Mouse (Mus musculus): ENCODE results near the gene Txlna. TPM values are rescaled to one million over a fixed set of nuclear protein-coding genes. Genes with fewer than 3 reads are reported as not detected.

The Txlna gene
- polyA plus RNA-seq, 1 experiment from 2014 or later, result 90.7 TPM

- Histone ChIP-seq H3K27me3 (no peaks in the 10 kb centered on the region), H3K4me2 (peak within 1 kb of the TSS; percentile 85), H3K9me3 (no peaks in the 10 kb centered on the region), H3K4me3 (peak within 1 kb of the TSS; percentile 69), H3K9ac (peak within 1 kb of the TSS; percentile 85), H3K36me3 (peaks cover 44% of the 10 kb centered on the region), H3K4me1 (peaks cover 34% of the 10 kb centered on the region), H3K27ac (peak within 1 kb of the TSS; percentile 93)
- no peak for ATAC-seq (ENCODE audit: insufficient number of reproducible peaks, insufficient read depth, low FRiP score, low TSS enrichment, low read depth)
- 1% methylated on average over 10 of the region's 10 CpGs for WGBS
These were observed 17.2 kb downstream of the Txlna start, which contains the start of gene Ccdc28b for GRCm38 (mm10) chr4:129623681-129624091. Ccdc28b (minus strand) TSS chr4:129623947.

GRCm38 (mm10) chr4:129622803-129623535 is 17.9 kb downstream of the Txlna start:
- Histone ChIP-seq H3K9ac (peak overlapping the region; percentile 85), H3K4me2 (peak overlapping the region; percentile 85), H3K4me1 (peaks cover 39% of the 10 kb centered on the region), H3K27me3 (no peaks in the 10 kb centered on the region), H3K9me3 (no peaks in the 10 kb centered on the region), H3K36me3 (peaks cover 37% of the 10 kb centered on the region), H3K27ac (peak overlapping the region; percentile 93), H3K4me3 (peak overlapping the region; percentile 69)
- WGBS, result 22% methylated on average over 8 of the region's 8 CpGs
- ATAC-seq (ENCODE audit: insufficient number of reproducible peaks, insufficient read depth, low FRiP score, low TSS enrichment, low read depth), result no peak

GRCm38 (mm10) chr4:129622120-129622802 is 18.6 kb downstream of the Txlna start:
- peak overlapping the region; percentile 93; the same call in 1 of the 2 replicates for H3K27ac ChIP-seq
- no peaks in the 10 kb centered on the region for H3K27me3 ChIP-seq
- peaks cover 44% of the 10 kb centered on the region for H3K4me1 ChIP-seq
- H3K4me3 ChIP-seq, result peak overlapping the region; percentile 69
- H3K9ac ChIP-seq, result peak overlapping the region; percentile 85
- H3K36me3 ChIP-seq, result peaks cover 31% of the 10 kb centered on the region
- ATAC-seq (ENCODE audit: insufficient number of reproducible peaks, insufficient read depth, low FRiP score, low TSS enrichment, low read depth), result no peak
- H3K4me2 ChIP-seq, result peak overlapping the region; percentile 85
- H3K9me3 ChIP-seq, result no peaks in the 10 kb centered on the region
- WGBS, result 83% methylated on average over 11 of the region's 11 CpGs

DNA sequence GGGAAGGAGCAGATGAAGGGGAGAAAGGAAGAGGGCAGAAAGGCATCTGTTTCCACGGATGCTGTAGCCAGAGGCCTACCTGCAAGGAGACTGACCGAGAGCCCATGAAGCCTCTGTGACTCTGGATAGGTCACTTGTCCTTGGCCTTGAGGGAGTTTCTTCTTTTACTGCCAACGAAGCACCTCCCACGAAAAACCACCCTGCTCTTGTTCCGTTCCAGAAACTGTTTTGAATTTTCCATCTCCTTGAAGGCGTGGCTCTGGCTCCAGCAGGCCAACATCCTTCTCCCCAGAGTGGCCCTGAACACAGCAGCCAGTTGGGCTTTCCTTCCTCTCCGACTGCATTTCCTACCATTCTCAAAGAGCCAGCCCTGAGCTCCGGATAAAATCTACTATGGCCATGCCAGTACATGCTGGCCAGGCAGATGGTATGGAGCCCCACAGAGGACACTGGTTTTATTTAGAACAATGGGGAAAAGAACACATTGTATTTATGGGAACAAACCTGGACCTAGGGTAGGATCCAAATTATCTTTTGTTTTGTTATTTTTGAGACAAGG is 19.5 kb downstream of the Txlna start:
- no peak overlapping the region for H3K9ac ChIP-seq
- 72% methylated on average over 8 of the region's 8 CpGs for WGBS
- H3K27ac ChIP-seq, result no peak overlapping the region
- no peaks in the 10 kb centered on the region for H3K27me3 ChIP-seq
- peaks cover 30% of the 10 kb centered on the region for H3K36me3 ChIP-seq
- no peak overlapping the region for H3K4me3 ChIP-seq
- no peaks in the 10 kb centered on the region for H3K9me3 ChIP-seq
- no peak overlapping the region for H3K4me2 ChIP-seq
- peaks cover 44% of the 10 kb centered on the region for H3K4me1 ChIP-seq
- no peak for ATAC-seq (ENCODE audit: insufficient number of reproducible peaks, insufficient read depth, low FRiP score, low TSS enrichment, low read depth)

GRCm38 (mm10) chr4:129620419-129621282 is 20.2 kb downstream of the Txlna start:
- no peaks in the 10 kb centered on the region for H3K9me3 ChIP-seq
- H3K4me1 ChIP-seq, result peaks cover 39% of the 10 kb centered on the region
- no peak overlapping the region for H3K4me3 ChIP-seq
- H3K27ac ChIP-seq, result no peak overlapping the region
- peaks cover 30% of the 10 kb centered on the region for H3K36me3 ChIP-seq
- H3K9ac ChIP-seq, result no peak overlapping the region
- no peak overlapping the region for H3K4me2 ChIP-seq
- 88% methylated on average over 11 of the region's 11 CpGs for WGBS
- no peak for ATAC-seq (ENCODE audit: insufficient number of reproducible peaks, insufficient read depth, low FRiP score, low TSS enrichment, low read depth)
- H3K27me3 ChIP-seq, result no peaks in the 10 kb centered on the region

DNA sequence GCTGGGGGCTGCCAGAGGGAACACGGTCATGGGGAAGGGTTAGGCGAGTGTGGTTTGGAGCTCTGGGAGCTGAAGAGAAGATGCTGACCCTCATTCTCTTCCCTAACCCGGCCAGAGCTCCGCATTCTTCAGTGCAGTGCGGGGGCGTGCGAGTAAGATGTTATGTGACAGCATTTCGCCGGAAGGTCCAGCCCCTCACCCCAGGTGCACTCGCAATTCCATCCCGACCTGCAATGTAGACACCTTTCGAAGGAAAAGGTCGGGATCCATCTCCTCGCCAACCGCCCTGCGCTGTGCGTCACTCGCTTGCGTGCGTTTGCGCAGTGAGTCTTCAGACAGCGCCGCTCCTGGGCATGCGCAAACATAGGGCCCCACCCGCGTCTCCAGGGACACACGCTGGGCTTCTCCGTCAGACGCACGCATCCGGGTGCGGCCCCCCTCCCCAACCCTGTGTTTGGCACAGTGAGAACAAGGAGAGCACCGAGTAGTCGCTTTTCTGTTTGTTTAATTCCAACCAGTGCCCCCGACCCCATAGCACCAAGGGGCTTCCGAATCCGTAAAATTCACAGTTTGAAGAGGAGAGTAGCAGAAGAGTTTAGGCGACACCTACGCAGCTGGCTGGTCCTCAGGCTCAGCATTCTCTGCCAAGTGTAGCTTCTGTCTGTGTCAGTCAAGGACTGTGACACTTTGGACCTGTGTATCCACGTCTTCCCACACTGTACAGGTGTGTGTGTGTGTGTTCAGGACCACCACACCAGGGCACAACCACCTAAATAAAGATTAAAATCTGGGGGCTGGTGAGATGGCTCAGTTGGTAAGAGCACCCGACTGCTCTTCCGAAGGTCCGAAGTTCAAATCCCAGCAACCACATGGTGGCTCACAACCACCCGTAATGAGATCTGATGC is 21.8 kb downstream of the Txlna start, which contains the start of gene Iqcc:
Gene Iqcc, minus strand, starts transcription at position 314 of the 906 bp plus-strand sequence.
- peaks cover 25% of the 10 kb centered on the region for H3K4me1 ChIP-seq
- no peaks in the 10 kb centered on the region for H3K9me3 ChIP-seq
- peak within 1 kb of the TSS; percentile 89 for H3K27ac ChIP-seq
- peak; percentile 80 for ATAC-seq (ENCODE audit: insufficient number of reproducible peaks, insufficient read depth, low FRiP score, low TSS enrichment, low read depth)
- 4% methylated on average over 44 of the region's 44 CpGs for WGBS
- peak within 1 kb of the TSS; percentile 86 for H3K4me2 ChIP-seq
- H3K4me3 ChIP-seq, result peak within 1 kb of the TSS; percentile 63
- H3K27me3 ChIP-seq, result no peaks in the 10 kb centered on the region
- H3K36me3 ChIP-seq, result peaks cover 29% of the 10 kb centered on the region
- peak within 1 kb of the TSS; percentile 93 for H3K9ac ChIP-seq

DNA sequence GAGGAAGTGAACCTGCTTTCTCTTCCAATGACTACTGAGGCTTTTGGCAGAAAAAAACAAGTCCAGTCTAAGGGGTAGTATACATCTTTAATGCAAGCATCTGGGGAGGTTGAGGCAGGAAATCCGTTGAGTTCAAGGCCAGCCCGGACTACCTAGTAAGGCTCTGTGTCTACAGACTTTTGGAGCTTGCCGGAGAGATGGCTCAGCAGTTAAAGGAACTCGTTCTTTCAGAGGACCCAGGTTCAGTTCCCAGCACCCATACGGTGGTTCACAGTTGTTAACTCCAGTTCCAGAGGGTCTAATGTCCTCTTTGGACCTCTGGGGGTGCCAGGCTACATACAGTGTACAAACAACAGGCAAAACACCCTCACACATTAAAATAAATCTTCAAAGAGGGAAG is 22.8 kb downstream of the Txlna start:
- no peaks in the 10 kb centered on the region for H3K27me3 ChIP-seq
- H3K36me3 ChIP-seq, result peaks cover 29% of the 10 kb centered on the region
- H3K9me3 ChIP-seq, result no peaks in the 10 kb centered on the region
- peaks cover 22% of the 10 kb centered on the region for H3K4me1 ChIP-seq
- no peak overlapping the region for H3K27ac ChIP-seq
- peak overlapping the region; percentile 63 for H3K4me3 ChIP-seq
- 94% methylated on average over 5 of the region's 5 CpGs for WGBS
- H3K4me2 ChIP-seq, result peak overlapping the region; percentile 86
- H3K9ac ChIP-seq, result peak overlapping the region; percentile 93
- no peak for ATAC-seq (ENCODE audit: insufficient number of reproducible peaks, insufficient read depth, low FRiP score, low TSS enrichment, low read depth)

DNA sequence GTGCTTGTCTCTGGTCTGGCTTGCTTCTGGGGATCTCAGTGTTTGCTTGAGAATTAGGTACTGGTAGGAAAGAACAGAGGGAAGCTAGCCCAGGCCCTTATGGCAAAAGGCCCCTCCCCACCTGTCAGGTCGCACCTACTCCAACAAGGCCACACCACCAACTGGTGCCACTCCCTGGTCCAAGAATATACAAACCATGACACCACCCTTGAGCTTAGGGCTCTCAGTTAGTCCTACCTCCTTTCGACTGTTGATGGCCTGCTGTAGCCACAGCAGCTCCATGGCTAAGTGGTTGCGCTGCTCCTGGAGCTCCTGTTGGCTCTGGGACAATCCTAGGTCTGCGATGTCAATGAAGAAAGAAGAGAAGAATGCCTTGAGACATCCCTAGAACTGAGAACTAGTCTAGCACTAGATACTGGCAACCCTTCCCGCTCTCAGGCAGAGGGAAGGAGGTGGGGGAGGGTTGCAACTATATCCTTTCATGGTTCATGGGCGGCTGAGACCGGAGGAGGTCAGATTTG is 23.7 kb downstream of the Txlna start:
- no peak overlapping the region for H3K27ac ChIP-seq
- no peaks in the 10 kb centered on the region for H3K27me3 ChIP-seq
- no peak overlapping the region for H3K9ac ChIP-seq
- 94% methylated on average over 7 of the region's 7 CpGs for WGBS
- H3K36me3 ChIP-seq, result peaks cover 27% of the 10 kb centered on the region
- no peak for ATAC-seq (ENCODE audit: insufficient number of reproducible peaks, insufficient read depth, low FRiP score, low TSS enrichment, low read depth)
- H3K4me3 ChIP-seq, result no peak overlapping the region
- no peak overlapping the region for H3K4me2 ChIP-seq
- peaks cover 13% of the 10 kb centered on the region for H3K4me1 ChIP-seq
- H3K9me3 ChIP-seq, result no peaks in the 10 kb centered on the region

- Histone ChIP-seq H3K27ac (no peak overlapping the region), H3K9ac (0 out of 2 replicates have a peak overlapping the region, but pooled peaks have one; percentile 11), H3K4me3 (no peak overlapping the region), H3K4me1 (peaks cover 10% of the 10 kb centered on the region), H3K27me3 (no peaks in the 10 kb centered on the region), H3K36me3 (peaks cover 26% of the 10 kb centered on the region), H3K4me2 (no peak overlapping the region), H3K9me3 (no peaks in the 10 kb centered on the region)
- no peak for ATAC-seq (ENCODE audit: insufficient number of reproducible peaks, insufficient read depth, low FRiP score, low TSS enrichment, low read depth)
- WGBS, result 90% methylated on average over 3 of the region's 3 CpGs
These were observed 24.2 kb downstream of the Txlna start for GRCm38 (mm10) chr4:129616631-129617030.

DNA sequence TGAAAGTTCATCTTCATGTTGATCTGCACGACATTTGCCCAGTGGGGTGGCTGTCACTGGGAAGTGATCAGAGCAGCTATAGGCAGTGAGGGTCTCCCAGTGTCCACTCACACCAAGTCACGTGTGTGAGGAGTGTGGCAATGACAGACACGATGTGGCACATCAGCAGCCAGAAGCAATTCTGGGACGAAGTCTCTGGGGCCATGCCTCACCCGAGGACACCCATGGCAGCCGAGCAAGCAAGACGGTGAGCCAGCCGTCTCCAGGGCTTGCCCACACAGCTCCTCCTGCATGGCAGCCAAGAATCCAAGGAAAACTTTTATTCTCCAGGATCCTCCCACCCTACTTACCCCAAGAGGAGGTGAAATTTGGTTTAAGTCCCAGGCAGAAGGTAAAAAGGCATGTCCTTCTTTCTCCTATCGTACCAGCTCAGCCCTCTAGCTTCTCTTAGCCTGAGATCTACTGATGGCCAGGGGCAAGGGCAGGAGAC is 25.0 kb downstream of the Txlna start:
- Histone ChIP-seq H3K4me2 (no peak overlapping the region), H3K9ac (no peak overlapping the region), H3K4me1 (peaks cover 10% of the 10 kb centered on the region), H3K27ac (no peak overlapping the region), H3K36me3 (peaks cover 21% of the 10 kb centered on the region), H3K27me3 (no peaks in the 10 kb centered on the region), H3K4me3 (no peak overlapping the region), H3K9me3 (no peaks in the 10 kb centered on the region)
- ATAC-seq (ENCODE audit: insufficient number of reproducible peaks, insufficient read depth, low FRiP score, low TSS enrichment, low read depth), result no peak
- WGBS, result 89% methylated on average over 9 of the region's 9 CpGs

Data from embryonic facial prominence, embryonic 13.5 days (tissue).